Mouse (Mus musculus): ENCODE data around the gene Vars.
A peak's percentile ranks its signal among the peaks of the same experiment; 100 is the strongest.

GRCm38 (mm10) chr17:34984218-34984617 lies 16.6 kb upstream of the Vars start:
- TF ChIP-seq CTCF (IDR thresholded peaks at IDR 0.05; ENCODE audit: low read depth) (peak; percentile 85), EP300 (optimal IDR thresholded peaks at IDR 0.05) (no peak)
